13 mouse cellular contexts compared by ENCODE assay signal in genomic region chr3:95112760-95113159, GRCm38 (mm10). TPM values are rescaled to one million over a fixed set of nuclear protein-coding genes. Genes with fewer than 3 reads are reported as not detected.
DNase-seq lines count a peak whose midpoint lies in the region; ATAC-seq and TF ChIP-seq lines count a peak whose summit lies in the region.
"Had no signal": no experiment of that assay in that cellular context is flagged by ENCODE, and none has a peak within 500 bp of the region (broad histone marks: within the 10 kb centered on the region; RNA-seq: fewer than 3 reads in every experiment).

No protein-coding gene starts in this region.

- WGBS in liver, embryonic 11.5 days, result 90% methylated on average over 1 of the region's 1 CpGs
- 91% methylated on average over 1 of the region's 1 CpGs for WGBS in liver, postnatal 0 days (ENCODE audit: insufficient replicate concordance)
- 89% methylated on average over 1 of the region's 1 CpGs for WGBS in embryonic facial prominence, embryonic 13.5 days
- 92% methylated on average over 1 of the region's 1 CpGs for WGBS in midbrain, embryonic 12.5 days

- no peaks in the 10 kb centered on the region for H3K27me3 ChIP-seq in liver, embryonic 11.5 days (replicated peaks; ENCODE audit: control insufficient read depth, insufficient read depth, low read length)
- no peaks in the 10 kb centered on the region for H3K27me3 ChIP-seq in liver, postnatal 0 days (ENCODE audit: insufficient read depth, low read length)
- no peaks in the 10 kb centered on the region for H3K27me3 ChIP-seq in embryonic facial prominence, embryonic 13.5 days
- no peaks in the 10 kb centered on the region for H3K27me3 ChIP-seq in midbrain, embryonic 12.5 days
- H3K27me3 ChIP-seq: limb, embryonic 12.5 days had no signal

- H3K4me3 ChIP-seq in gastrocnemius, adult 2 months, result peak overlapping the region; percentile 95
- H3K4me3 ChIP-seq in liver, embryonic 11.5 days (ENCODE audit: low read depth, low read length), result no peak overlapping the region
- no peak overlapping the region for H3K4me3 ChIP-seq in liver, postnatal 0 days (ENCODE audit: low read depth, low read length)
- H3K4me3 ChIP-seq in embryonic facial prominence, embryonic 13.5 days, result peak overlapping the region; percentile 74; the same call in 1 of the 2 replicates
- H3K4me3 ChIP-seq in midbrain, embryonic 12.5 days, result no peak overlapping the region
- H3K4me3 ChIP-seq in layer of hippocampus, adult 2 months, result no peak overlapping the region

- intact Hi-C loops in gastrocnemius, adult 2 months (cut with DNase I), result no loop called here

- H3K4me2 ChIP-seq in liver, embryonic 11.5 days, result peak overlapping the region; percentile 67
- no peak overlapping the region for H3K4me2 ChIP-seq in liver, postnatal 0 days (ENCODE audit: low read depth, low read length)
- peak overlapping the region; percentile 57 for H3K4me2 ChIP-seq in embryonic facial prominence, embryonic 13.5 days
- H3K4me2 ChIP-seq in midbrain, embryonic 12.5 days (replicated peaks), result peak overlapping the region; percentile 48

- no peak overlapping the region for H3K9ac ChIP-seq in liver, embryonic 11.5 days (ENCODE audit: low read depth, low read length)
- H3K9ac ChIP-seq in liver, postnatal 0 days (replicated peaks), result no peak overlapping the region
- H3K9ac ChIP-seq in embryonic facial prominence, embryonic 13.5 days, result peak overlapping the region; percentile 53; the same call in 1 of the 2 replicates
- peak overlapping the region; percentile 37; the same call in 1 of the 2 replicates for H3K9ac ChIP-seq in midbrain, embryonic 12.5 days (replicated peaks)
- H3K9ac ChIP-seq: limb, embryonic 12.5 days had no signal

- no peaks in the 10 kb centered on the region for H3K9me3 ChIP-seq in liver, embryonic 11.5 days (ENCODE audit: control insufficient read depth, low read length)
- no peaks in the 10 kb centered on the region for H3K9me3 ChIP-seq in liver, postnatal 0 days (ENCODE audit: low read length)
- no peaks in the 10 kb centered on the region for H3K9me3 ChIP-seq in embryonic facial prominence, embryonic 13.5 days
- H3K9me3 ChIP-seq in midbrain, embryonic 12.5 days, result no peaks in the 10 kb centered on the region
- H3K9me3 ChIP-seq: limb, embryonic 12.5 days had no signal

- DNase-seq in gastrocnemius, adult 2 months, result no peak
- no peak for DNase-seq in gastrocnemius, postnatal 10 days
- DNase-seq in liver, embryonic 11.5 days (ENCODE audit: low spot score), result no peak
- no peak for DNase-seq in liver, postnatal 0 days
- no peak for DNase-seq in testis, postnatal 10 days (ENCODE audit: low spot score)
- no peak for DNase-seq in layer of hippocampus, adult 2 months (ENCODE audit: low spot score in 2 of 2)
- DNase-seq: adrenal gland, postnatal 10 days; B cell, adult 2 months; cerebellum, adult 18-20 months; gastrocnemius, postnatal 14 days had no signal

- peak overlapping the region; percentile 97 for H3K27ac ChIP-seq in gastrocnemius, adult 2 months
- H3K27ac ChIP-seq in liver, embryonic 11.5 days (ENCODE audit: low read depth, low read length), result no peak overlapping the region
- no peak overlapping the region for H3K27ac ChIP-seq in liver, postnatal 0 days (ENCODE audit: low read depth)
- H3K27ac ChIP-seq in embryonic facial prominence, embryonic 13.5 days, result no peak overlapping the region
- no peak overlapping the region for H3K27ac ChIP-seq in midbrain, embryonic 12.5 days (replicated peaks)
- H3K27ac ChIP-seq in layer of hippocampus, adult 2 months, result no peak overlapping the region
- H3K27ac ChIP-seq: limb, embryonic 12.5 days had no signal

- H3K4me1 ChIP-seq in liver, embryonic 11.5 days (replicated peaks; ENCODE audit: control insufficient read depth, insufficient read depth, low read length), result peaks cover 8% of the 10 kb centered on the region
- peaks cover 13% of the 10 kb centered on the region for H3K4me1 ChIP-seq in liver, postnatal 0 days (ENCODE audit: insufficient read depth)
- H3K4me1 ChIP-seq in embryonic facial prominence, embryonic 13.5 days, result peaks cover 9% of the 10 kb centered on the region
- H3K4me1 ChIP-seq in midbrain, embryonic 12.5 days, result peaks cover 11% of the 10 kb centered on the region

- ATAC-seq in liver, embryonic 11.5 days (replicated peaks; ENCODE audit: low FRiP score), result no peak
- no peak for ATAC-seq in liver, postnatal 0 days
- ATAC-seq in embryonic facial prominence, embryonic 13.5 days (ENCODE audit: insufficient number of reproducible peaks, insufficient read depth, low FRiP score, low TSS enrichment, low read depth), result no peak
- ATAC-seq in midbrain, embryonic 12.5 days (ENCODE audit: low FRiP score, low read depth), result no peak

- TF ChIP-seq CTCF in gastrocnemius, adult 2 months (IDR thresholded peaks at IDR 0.05), result no peak
- no peak for TF ChIP-seq CTCF in liver, postnatal 0 days (IDR thresholded peaks at IDR 0.05; ENCODE audit: low read depth)
- TF ChIP-seq CTCF in layer of hippocampus, adult 2 months (conservative IDR thresholded peaks at IDR 0.05), result no peak

- H3K36me3 ChIP-seq in liver, embryonic 11.5 days (ENCODE audit: control insufficient read depth, insufficient read depth, low read length), result peaks cover 9% of the 10 kb centered on the region; the same call in 1 of the 2 replicates
- peaks cover 6% of the 10 kb centered on the region; the same call in 1 of the 2 replicates for H3K36me3 ChIP-seq in liver, postnatal 0 days (replicated peaks; ENCODE audit: insufficient read depth, low read length)
- peaks cover 33% of the 10 kb centered on the region for H3K36me3 ChIP-seq in embryonic facial prominence, embryonic 13.5 days
- peaks cover 26% of the 10 kb centered on the region for H3K36me3 ChIP-seq in midbrain, embryonic 12.5 days

- no peak for TF ChIP-seq EP300 in liver, postnatal 0 days (IDR thresholded peaks at IDR 0.05; ENCODE audit: low read depth)

RNA-seq across cellular contexts. Expression of gene Vps72, which starts 1.9 kb away (rescaled TPM):
- total RNA-seq in gastrocnemius, adult 2 months (2021), result 10 to 100 TPM; 48.9 to 73.2 TPM
- total RNA-seq in gastrocnemius, postnatal 10 days (2021), result 10 to 100 TPM; 41.0 to 49.1 TPM
- 109 and 111 TPM in 2 replicates for polyA plus RNA-seq in liver, embryonic 11.5 days (2014; fragmentation: Nextera tagmentation; extraction: Ambion mirVana)
- polyA plus RNA-seq in liver, postnatal 0 days (2015; fragmentation: Nextera tagmentation; extraction: Ambion mirVana), result 27.4 and 27.9 TPM in 2 replicates
- polyA plus RNA-seq in embryonic facial prominence, embryonic 13.5 days (2015; fragmentation: Nextera tagmentation; extraction: Ambion mirVana), result 185 and 213 TPM in 2 replicates
- polyA plus RNA-seq in midbrain, embryonic 12.5 days (2016; fragmentation: Nextera tagmentation; extraction: Ambion mirVana), result 250 and 251 TPM in 2 replicates
- 10 to 100 TPM; 43.5 to 46.1 TPM for total RNA-seq in layer of hippocampus, adult 2 months (2021)

RNA-seq across cellular contexts. Expression of gene Pip5k1a, which starts 6.0 kb away (rescaled TPM):
- total RNA-seq in gastrocnemius, adult 2 months (2021), result 10 to 100 TPM; 23.1 to 26.5 TPM
- total RNA-seq in gastrocnemius, postnatal 10 days (2021), result 10 to 100 TPM; 20.1 to 22.8 TPM
- polyA plus RNA-seq in liver, embryonic 11.5 days (2014; fragmentation: Nextera tagmentation; extraction: Ambion mirVana), result 10.9 and 12.8 TPM in 2 replicates
- 6.4 and 7.1 TPM in 2 replicates for polyA plus RNA-seq in liver, postnatal 0 days (2015; fragmentation: Nextera tagmentation; extraction: Ambion mirVana)
- polyA plus RNA-seq in embryonic facial prominence, embryonic 13.5 days (2015; fragmentation: Nextera tagmentation; extraction: Ambion mirVana), result 23.8 and 26.3 TPM in 2 replicates
- 18.3 and 20.5 TPM in 2 replicates for polyA plus RNA-seq in midbrain, embryonic 12.5 days (2016; fragmentation: Nextera tagmentation; extraction: Ambion mirVana)
- total RNA-seq in layer of hippocampus, adult 2 months (2021), result 10 to 100 TPM; 64.1 to 71.0 TPM

RNA-seq across cellular contexts. Expression of gene Tmod4, which starts 11.5 kb away (rescaled TPM):
- 100 to 1,000 TPM; 598 to 814 TPM for total RNA-seq in gastrocnemius, adult 2 months (2021)
- 100 to 1,000 TPM; 423 to 469 TPM for total RNA-seq in gastrocnemius, postnatal 10 days (2021)
- 1.1 TPM in 2 replicates for polyA plus RNA-seq in liver, embryonic 11.5 days (2014; fragmentation: Nextera tagmentation; extraction: Ambion mirVana)
- polyA plus RNA-seq in liver, postnatal 0 days (2015; fragmentation: Nextera tagmentation; extraction: Ambion mirVana), result 0.19 and 1.5 TPM in 2 replicates
- polyA plus RNA-seq in embryonic facial prominence, embryonic 13.5 days (2015; fragmentation: Nextera tagmentation; extraction: Ambion mirVana), result 0.65 and 0.69 TPM in 2 replicates
- 0.84 and 0.89 TPM in 2 replicates for polyA plus RNA-seq in midbrain, embryonic 12.5 days (2016; fragmentation: Nextera tagmentation; extraction: Ambion mirVana)
- total RNA-seq in layer of hippocampus, adult 2 months (2021), result under 1 TPM in 1 of 2 experiments, not detected in 1; 0.71 TPM

RNA-seq across cellular contexts. Expression of gene Scnm1, which starts 21.1 kb away (rescaled TPM):
- total RNA-seq in gastrocnemius, adult 2 months (2021), result 10 to 100 TPM; 33.2 to 40.7 TPM
- total RNA-seq in gastrocnemius, postnatal 10 days (2021), result 10 to 100 TPM; 35.5 to 40.8 TPM
- polyA plus RNA-seq in liver, embryonic 11.5 days (2014; fragmentation: Nextera tagmentation; extraction: Ambion mirVana), result 53.1 and 58.5 TPM in 2 replicates
- 19.3 and 23.7 TPM in 2 replicates for polyA plus RNA-seq in liver, postnatal 0 days (2015; fragmentation: Nextera tagmentation; extraction: Ambion mirVana)
- polyA plus RNA-seq in embryonic facial prominence, embryonic 13.5 days (2015; fragmentation: Nextera tagmentation; extraction: Ambion mirVana), result 75.2 and 81.8 TPM in 2 replicates
- polyA plus RNA-seq in midbrain, embryonic 12.5 days (2016; fragmentation: Nextera tagmentation; extraction: Ambion mirVana), result 86.7 and 94.8 TPM in 2 replicates
- total RNA-seq in layer of hippocampus, adult 2 months (2021), result 10 to 100 TPM; 50.4 to 57.5 TPM

RNA-seq across cellular contexts. Expression of gene Lysmd1, which starts 21.1 kb away (rescaled TPM):
- total RNA-seq in gastrocnemius, adult 2 months (2021), result 1 to 10 TPM; 6.7 to 7.2 TPM
- total RNA-seq in gastrocnemius, postnatal 10 days (2021), result 1 to 10 TPM; 6.0 to 6.7 TPM
- polyA plus RNA-seq in liver, embryonic 11.5 days (2014; fragmentation: Nextera tagmentation; extraction: Ambion mirVana), result 8.9 and 9.1 TPM in 2 replicates
- 6.7 and 7.0 TPM in 2 replicates for polyA plus RNA-seq in liver, postnatal 0 days (2015; fragmentation: Nextera tagmentation; extraction: Ambion mirVana)
- 17.0 and 19.3 TPM in 2 replicates for polyA plus RNA-seq in embryonic facial prominence, embryonic 13.5 days (2015; fragmentation: Nextera tagmentation; extraction: Ambion mirVana)
- 22.5 and 24.4 TPM in 2 replicates for polyA plus RNA-seq in midbrain, embryonic 12.5 days (2016; fragmentation: Nextera tagmentation; extraction: Ambion mirVana)
- 10 to 100 TPM; 16.4 to 16.7 TPM for total RNA-seq in layer of hippocampus, adult 2 months (2021)

Comparison
In these comparisons a context has a peak if more than half of its experiments do, and no peak if none do; other contexts are left out.
1. H3K4me3 ChIP-seq: peak in gastrocnemius, adult 2 months (single experiment) and embryonic facial prominence, embryonic 13.5 days (single experiment); none in liver, embryonic 11.5 days (single experiment), liver, postnatal 0 days (single experiment), midbrain, embryonic 12.5 days (single experiment) and layer of hippocampus, adult 2 months (single experiment).
2. H3K9ac ChIP-seq: peak in embryonic facial prominence, embryonic 13.5 days (single experiment) and midbrain, embryonic 12.5 days (single experiment); none in liver, embryonic 11.5 days (single experiment) and liver, postnatal 0 days (single experiment).